Mouse (Mus musculus): ENCODE results near the gene Stim1.

- no peak for TF ChIP-seq CTCF (IDR thresholded peaks at IDR 0.05; ENCODE audit: low read depth)
- TF ChIP-seq EP300 (IDR thresholded peaks at IDR 0.05; ENCODE audit: low read depth), result no peak
Measured at GRCm38 (mm10) chr7:102272422-102272948, 4.9 kb downstream of the Stim1 start.

All from liver, postnatal 0 days (tissue).